Mouse (Mus musculus): Measurements from ENCODE around the gene Zfp59. TPM values are rescaled to one million over a fixed set of nuclear protein-coding genes. Genes with fewer than 3 reads are reported as not detected.
"Not testable (repeated sequence)": the region's sequence is repeated elsewhere in the genome, so short reads cannot be mapped to it uniquely, and the experiment has no call there.

Zfp59 gene
- polyA plus RNA-seq, 1 experiment from 2014 or later: 13.9 TPM

DNA sequence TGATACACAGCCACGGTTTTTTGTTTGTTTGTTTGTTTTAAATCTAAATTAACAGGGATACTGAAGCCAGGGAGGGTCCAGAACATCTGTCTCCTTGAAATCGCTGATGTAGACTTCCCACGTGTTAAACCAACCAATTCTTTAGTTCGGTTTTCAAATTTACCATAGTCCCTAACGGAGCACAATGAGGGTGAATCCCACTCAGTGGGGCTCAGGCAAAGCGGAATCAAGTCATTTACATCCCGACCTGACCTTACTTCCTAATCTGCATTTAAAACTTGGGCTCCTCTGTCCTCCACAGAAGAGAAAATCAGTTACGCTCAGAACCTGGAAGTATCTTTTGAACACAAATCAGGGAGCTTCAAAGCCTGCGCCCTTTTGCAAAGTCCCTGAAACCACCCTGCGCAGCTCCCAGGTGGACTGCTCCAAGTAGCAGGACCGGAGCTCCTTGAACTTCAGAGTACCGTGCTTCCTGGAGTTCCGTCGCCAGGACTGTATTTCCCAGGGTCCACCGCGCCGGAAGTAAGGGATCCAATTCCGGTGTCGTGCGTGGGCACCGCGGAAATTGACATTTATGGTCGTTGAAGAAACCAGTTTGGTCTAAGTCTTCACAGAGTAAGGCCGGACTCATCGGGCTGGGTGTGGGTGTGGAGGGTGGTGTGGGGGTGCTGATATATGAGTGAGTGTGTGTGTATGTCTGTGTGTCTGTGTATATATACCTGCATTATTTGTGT lies 33.9 kb upstream of the Zfp59 start:
- peak overlapping the region; percentile 91 for H3K4me2 ChIP-seq (ENCODE audit: low read depth, low read length, severe bottlenecking)
- no peaks in the 10 kb centered on the region; the same call in 1 of the 2 replicates for H3K4me1 ChIP-seq (replicated peaks; ENCODE audit: control insufficient read depth, insufficient read depth, low read length)
- no peaks in the 10 kb centered on the region for H3K27me3 ChIP-seq (ENCODE audit: control insufficient read depth, insufficient read depth, low read length)
- H3K36me3 ChIP-seq (ENCODE audit: control insufficient read depth, insufficient read depth, low read length): no peaks in the 10 kb centered on the region; the same call in 1 of the 2 replicates
- H3K9me3 ChIP-seq (ENCODE audit: control insufficient read depth, low read length): no peaks in the 10 kb centered on the region
- WGBS: 1% methylated on average over 25 of the region's 25 CpGs
- peak overlapping the region; percentile 83 for H3K9ac ChIP-seq (ENCODE audit: low read length)
- DNase-seq (ENCODE audit: low spot score): peak; percentile 85
- peak; percentile 88 for ATAC-seq (replicated peaks; ENCODE audit: low FRiP score)
- peak overlapping the region; percentile 66 for H3K4me3 ChIP-seq (ENCODE audit: low read depth, low read length)
- H3K27ac ChIP-seq (ENCODE audit: low read depth, low read length): peak overlapping the region; percentile 74; the same call in 1 of the 2 replicates

DNA sequence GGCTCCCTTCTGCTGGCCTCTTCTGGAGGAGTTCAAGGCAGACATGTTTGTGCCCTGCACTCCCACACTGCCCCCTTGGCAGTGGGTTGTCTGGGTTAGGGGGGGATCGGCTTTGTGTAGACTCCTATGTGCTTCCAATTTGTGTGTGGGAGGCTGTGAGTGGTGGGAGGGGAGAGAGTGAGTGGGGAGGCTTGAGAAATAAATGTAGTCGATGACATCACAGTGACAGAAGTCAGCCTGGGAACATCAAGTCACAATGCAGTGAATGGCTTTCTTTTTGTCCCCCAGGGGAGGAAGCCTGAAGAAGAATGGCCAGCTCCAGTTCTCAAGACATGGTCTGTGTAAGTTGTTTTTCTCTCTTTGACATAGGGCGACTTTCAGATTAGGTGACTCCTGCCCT lies 31.5 kb upstream of the Zfp59 start, which contains the start of gene Zfp626:
Zfp626 (plus strand) TSS at position 301 of the 400 bp plus-strand sequence.
- not testable (repeated sequence) for H3K27me3 ChIP-seq (ENCODE audit: control insufficient read depth, insufficient read depth, low read length); ATAC-seq (replicated peaks; ENCODE audit: low FRiP score); H3K9me3 ChIP-seq (ENCODE audit: control insufficient read depth, low read length); H3K4me3 ChIP-seq (ENCODE audit: low read depth, low read length); H3K9ac ChIP-seq (ENCODE audit: low read length); H3K36me3 ChIP-seq (ENCODE audit: control insufficient read depth, insufficient read depth, low read length); DNase-seq (ENCODE audit: low spot score); H3K4me2 ChIP-seq (ENCODE audit: low read depth, low read length, severe bottlenecking); H3K27ac ChIP-seq (ENCODE audit: low read depth, low read length); H3K4me1 ChIP-seq (replicated peaks; ENCODE audit: control insufficient read depth, insufficient read depth, low read length)
- 95% methylated on average over 3 of the region's 3 CpGs for WGBS

DNA sequence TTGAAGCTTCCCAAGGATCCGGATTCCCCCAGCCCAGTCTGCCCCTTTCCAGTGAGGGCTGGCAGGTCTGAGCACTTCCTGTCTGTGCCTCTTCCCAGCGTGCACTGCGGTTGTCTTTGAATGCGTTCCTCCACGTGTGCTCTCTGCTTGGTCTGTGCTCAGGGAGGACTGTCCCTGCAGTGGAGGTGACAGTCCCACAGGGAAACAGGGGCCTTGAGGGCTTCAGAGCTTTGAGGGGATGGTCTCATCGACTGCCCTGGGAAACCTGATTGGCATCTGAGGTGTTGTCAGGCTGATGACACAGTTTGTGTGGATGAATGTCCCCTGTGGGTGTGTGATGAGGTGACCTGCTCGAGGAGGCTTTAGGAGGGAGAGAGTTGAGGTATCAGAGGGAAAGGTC lies 31.1 kb upstream of the Zfp59 start:
- not testable (repeated sequence) for ATAC-seq (replicated peaks; ENCODE audit: low FRiP score); H3K4me1 ChIP-seq (replicated peaks; ENCODE audit: control insufficient read depth, insufficient read depth, low read length); H3K36me3 ChIP-seq (ENCODE audit: control insufficient read depth, insufficient read depth, low read length); DNase-seq (ENCODE audit: low spot score); H3K9me3 ChIP-seq (ENCODE audit: control insufficient read depth, low read length); H3K4me2 ChIP-seq (ENCODE audit: low read depth, low read length, severe bottlenecking); H3K9ac ChIP-seq (ENCODE audit: low read length); H3K4me3 ChIP-seq (ENCODE audit: low read depth, low read length); H3K27me3 ChIP-seq (ENCODE audit: control insufficient read depth, insufficient read depth, low read length); H3K27ac ChIP-seq (ENCODE audit: low read depth, low read length)
- WGBS: 86% methylated on average over 7 of the region's 7 CpGs

DNA sequence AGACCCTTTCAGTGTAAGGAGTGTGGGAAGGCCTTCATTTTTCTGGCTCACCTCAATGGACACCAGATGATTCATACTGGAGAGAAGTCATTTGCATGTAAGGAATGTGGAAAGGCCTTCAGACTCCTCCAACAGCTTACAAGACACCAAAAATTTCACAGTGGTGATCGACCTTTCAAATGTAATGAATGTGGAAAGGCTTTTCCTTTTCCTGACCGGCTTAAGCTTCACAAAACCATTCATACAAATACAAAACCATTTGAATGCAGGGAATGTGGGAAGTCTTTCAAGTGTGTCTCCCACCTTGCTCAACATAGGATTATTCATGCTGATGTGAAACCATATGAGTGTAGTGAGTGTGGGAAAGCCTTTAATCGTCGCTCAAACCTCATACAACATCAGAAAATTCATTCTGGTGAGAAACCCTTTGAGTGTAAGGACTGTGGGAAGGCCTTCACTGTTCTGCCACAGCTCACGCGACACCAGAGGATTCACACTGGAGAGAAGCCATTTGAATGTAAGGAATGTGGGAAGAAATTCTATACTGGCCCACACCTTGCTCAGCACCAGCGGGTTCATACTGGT lies 19.8 kb upstream of the Zfp59 start:
- no peaks in the 10 kb centered on the region; the same call in 1 of the 2 replicates for H3K9me3 ChIP-seq (ENCODE audit: control insufficient read depth, low read length)
- H3K4me2 ChIP-seq (ENCODE audit: low read depth, low read length, severe bottlenecking): no peak overlapping the region
- H3K36me3 ChIP-seq (ENCODE audit: control insufficient read depth, insufficient read depth, low read length): peaks cover 3% of the 10 kb centered on the region
- DNase-seq (ENCODE audit: low spot score): no peak
- H3K9ac ChIP-seq (ENCODE audit: low read length): no peak overlapping the region
- ATAC-seq (replicated peaks; ENCODE audit: low FRiP score): no peak
- H3K4me3 ChIP-seq (ENCODE audit: low read depth, low read length): no peak overlapping the region
- no peaks in the 10 kb centered on the region for H3K27me3 ChIP-seq (ENCODE audit: control insufficient read depth, insufficient read depth, low read length)
- H3K27ac ChIP-seq (ENCODE audit: low read depth, low read length): no peak overlapping the region
- H3K4me1 ChIP-seq (replicated peaks; ENCODE audit: control insufficient read depth, insufficient read depth, low read length): no peaks in the 10 kb centered on the region
- WGBS: 91% methylated on average over 7 of the region's 7 CpGs

DNA sequence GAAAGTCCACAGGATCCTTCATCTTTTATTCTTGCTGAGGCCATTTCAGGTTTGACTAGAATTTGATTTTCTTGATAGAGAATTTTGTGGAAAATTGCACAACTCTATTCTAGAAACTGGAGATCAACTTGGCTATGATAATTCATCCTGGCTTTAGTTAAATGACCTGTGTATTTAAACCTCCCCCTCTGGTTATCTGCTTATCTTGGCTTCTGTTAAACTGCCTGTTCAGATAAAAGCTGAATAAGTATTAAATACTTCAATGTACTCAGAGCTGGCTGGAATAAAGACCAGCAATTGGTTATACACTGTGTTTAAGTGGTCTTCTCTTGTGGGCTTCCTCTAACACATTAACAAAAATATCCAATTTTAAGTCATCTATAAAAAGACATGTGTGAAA lies 15.8 kb upstream of the Zfp59 start:
- Histone ChIP-seq H3K27me3 (ENCODE audit: control insufficient read depth, insufficient read depth, low read length) (no peaks in the 10 kb centered on the region), H3K36me3 (ENCODE audit: control insufficient read depth, insufficient read depth, low read length) (peaks cover 3% of the 10 kb centered on the region), H3K9ac (ENCODE audit: low read length) (no peak overlapping the region), H3K4me2 (ENCODE audit: low read depth, low read length, severe bottlenecking) (no peak overlapping the region), H3K4me3 (ENCODE audit: low read depth, low read length) (no peak overlapping the region), H3K27ac (ENCODE audit: low read depth, low read length) (no peak overlapping the region), H3K4me1 (replicated peaks; ENCODE audit: control insufficient read depth, insufficient read depth, low read length) (no peaks in the 10 kb centered on the region), H3K9me3 (ENCODE audit: control insufficient read depth, low read length) (no peaks in the 10 kb centered on the region; the same call in 1 of the 2 replicates)
- DNase-seq (ENCODE audit: low spot score): no peak
- no peak for ATAC-seq (replicated peaks; ENCODE audit: low FRiP score)

DNA sequence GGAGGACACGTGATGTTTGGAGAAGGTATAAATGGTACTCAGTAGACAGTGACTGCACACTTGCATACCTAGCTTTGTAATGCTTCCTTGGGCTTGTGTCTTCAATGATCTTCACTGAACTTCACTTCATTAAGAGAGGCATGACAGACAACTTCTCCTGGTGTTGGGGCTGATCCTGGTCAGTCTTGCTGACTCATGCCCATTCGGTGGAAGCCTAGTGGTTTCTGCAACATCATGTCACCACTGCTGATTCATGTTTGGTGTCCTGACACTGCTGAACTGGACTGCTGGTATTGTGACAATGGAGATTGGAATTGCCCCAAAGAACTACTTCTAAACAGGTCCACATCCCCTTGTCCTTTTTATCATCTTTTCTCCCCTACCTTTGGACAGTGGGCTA lies 4.3 kb upstream of the Zfp59 start:
- Histone ChIP-seq H3K27ac (ENCODE audit: low read depth, low read length) (no peak overlapping the region), H3K9ac (ENCODE audit: low read length) (no peak overlapping the region), H3K4me3 (ENCODE audit: low read depth, low read length) (no peak overlapping the region), H3K4me1 (replicated peaks; ENCODE audit: control insufficient read depth, insufficient read depth, low read length) (peaks cover 1% of the 10 kb centered on the region; the same call in 1 of the 2 replicates), H3K36me3 (ENCODE audit: control insufficient read depth, insufficient read depth, low read length) (no peaks in the 10 kb centered on the region), H3K27me3 (ENCODE audit: control insufficient read depth, insufficient read depth, low read length) (no peaks in the 10 kb centered on the region), H3K4me2 (ENCODE audit: low read depth, low read length, severe bottlenecking) (no peak overlapping the region), H3K9me3 (ENCODE audit: control insufficient read depth, low read length) (no peaks in the 10 kb centered on the region)
- DNase-seq (ENCODE audit: low spot score): no peak
- ATAC-seq (replicated peaks; ENCODE audit: low FRiP score): no peak
- WGBS: 78% methylated on average over 2 of the region's 2 CpGs

DNA sequence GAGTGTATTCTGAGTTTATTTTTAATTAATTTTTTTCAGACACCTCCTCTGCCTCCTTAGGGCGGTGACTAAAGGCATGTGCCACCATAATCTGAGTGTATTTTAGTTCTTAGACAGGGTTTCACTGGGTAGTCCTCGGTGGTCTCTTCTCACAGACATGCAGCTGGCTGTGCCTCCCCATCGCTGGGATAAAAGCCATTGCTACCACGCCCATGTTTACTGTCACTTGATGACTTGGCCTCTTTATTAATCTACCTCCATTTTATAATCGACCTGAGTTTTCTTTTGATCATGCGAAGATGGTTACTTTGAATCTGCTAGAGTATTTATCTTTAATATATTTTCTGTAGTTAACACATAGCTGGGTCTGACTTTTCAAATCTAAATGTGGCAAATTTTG lies 511 bp upstream of the Zfp59 start:
- peaks cover 3% of the 10 kb centered on the region; the same call in 1 of the 2 replicates for H3K4me1 ChIP-seq (replicated peaks; ENCODE audit: control insufficient read depth, insufficient read depth, low read length)
- peak overlapping the region; percentile 48 for H3K4me2 ChIP-seq (ENCODE audit: low read depth, low read length, severe bottlenecking)
- peak overlapping the region; percentile 39 for H3K4me3 ChIP-seq (ENCODE audit: low read depth, low read length)
- ATAC-seq (replicated peaks; ENCODE audit: low FRiP score) (0 out of 2 replicates have a peak, but pooled peaks have one; percentile 14), DNase-seq (ENCODE audit: low spot score) (no peak)
- no peaks in the 10 kb centered on the region for H3K36me3 ChIP-seq (ENCODE audit: control insufficient read depth, insufficient read depth, low read length)
- H3K27me3 ChIP-seq (ENCODE audit: control insufficient read depth, insufficient read depth, low read length): no peaks in the 10 kb centered on the region
- no peaks in the 10 kb centered on the region for H3K9me3 ChIP-seq (ENCODE audit: control insufficient read depth, low read length)
- H3K27ac ChIP-seq (ENCODE audit: low read depth, low read length): peak overlapping the region; percentile 55; the same call in 1 of the 2 replicates
- 38% methylated on average over 6 of the region's 6 CpGs for WGBS
- peak overlapping the region; percentile 52 for H3K9ac ChIP-seq (ENCODE audit: low read length)

DNA sequence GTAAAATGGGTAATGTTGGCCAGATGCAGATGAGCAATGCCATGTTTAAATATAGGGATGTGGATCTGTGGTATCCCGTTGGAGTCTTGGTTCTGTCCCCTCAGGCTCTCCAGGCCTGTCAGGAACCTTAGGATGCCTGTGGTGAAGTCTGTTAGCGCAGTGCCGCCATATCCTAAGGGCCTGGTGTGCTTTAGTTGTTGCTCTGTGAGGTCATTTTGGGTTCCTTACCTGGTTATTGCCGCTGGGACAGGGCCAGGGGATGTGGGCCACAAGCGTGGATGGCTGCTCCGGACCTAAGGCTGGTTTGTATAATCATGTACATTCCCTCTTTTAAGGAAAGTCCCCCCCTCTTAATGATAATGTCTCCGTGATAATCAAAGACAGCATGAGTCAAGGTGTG lies 1.2 kb downstream of the Zfp59 start:
- ATAC-seq (replicated peaks; ENCODE audit: low FRiP score) (no peak), DNase-seq (ENCODE audit: low spot score) (no peak)
- Histone ChIP-seq H3K4me1 (replicated peaks; ENCODE audit: control insufficient read depth, insufficient read depth, low read length) (peaks cover 3% of the 10 kb centered on the region; the same call in 1 of the 2 replicates), H3K27me3 (ENCODE audit: control insufficient read depth, insufficient read depth, low read length) (no peaks in the 10 kb centered on the region), H3K4me3 (ENCODE audit: low read depth, low read length) (no peak overlapping the region), H3K9ac (ENCODE audit: low read length) (no peak overlapping the region), H3K27ac (ENCODE audit: low read depth, low read length) (no peak overlapping the region), H3K36me3 (ENCODE audit: control insufficient read depth, insufficient read depth, low read length) (no peaks in the 10 kb centered on the region), H3K9me3 (ENCODE audit: control insufficient read depth, low read length) (no peaks in the 10 kb centered on the region), H3K4me2 (ENCODE audit: low read depth, low read length, severe bottlenecking) (no peak overlapping the region)
- WGBS: 91% methylated on average over 7 of the region's 7 CpGs
